Mouse (Mus musculus) kidney, adult 10 weeks (tissue): Measurements from ENCODE around the gene Gm10778. TPM values are rescaled to one million over a fixed set of nuclear protein-coding genes. Genes with fewer than 3 reads are reported as not detected.

Source experiments
- polyA plus RNA-seq: library from polyadenylated mRNA; stranded (reverse); fragments of 350-450 nt; fragmentation: Illumina TruSeq; extraction: RNeasy Lipid Tissue Mini Kit (QIAGEN cat#74804); gene quantifications from one replicate; pipeline ENCODE4 v1.2.3, GENCODE M21; 2014; ENCODE audit warnings: low read depth, low replicate concordance

The Gm10778 gene
- 13.7 TPM for polyA plus RNA-seq

GRCm38 (mm10) chr10:81648803-81649775 is at the start of gene Gm10778:
Gene Gm10778 (plus strand): TSS chr10:81649059.

GRCm38 (mm10) chr10:81600738-81601203 is 48.1 kb upstream of the Gm10778 start, which contains the start of gene Tle6:
Gene Tle6 (minus strand): TSS chr10:81601073.

GRCm38 (mm10) chr10:81605974-81606751 is 42.7 kb upstream of the Gm10778 start, which contains the start of gene BC025920:
Gene BC025920 (plus strand): TSS chr10:81606270.

GRCm38 (mm10) chr10:81626994-81627835 is 21.6 kb upstream of the Gm10778 start, which contains the start of gene Sirt6:
Gene Sirt6 (minus strand): TSS chr10:81627797.

GRCm38 (mm10) chr10:81628390-81628789 is 20.5 kb upstream of the Gm10778 start, which contains the start of gene Ankrd24:
Gene Ankrd24 (plus strand): TSS chr10:81628540.

GRCm38 (mm10) chr10:81704531-81705301 is 55.9 kb downstream of the Gm10778 start, which contains the start of gene Zfp433:
Gene Zfp433 (plus strand): TSS chr10:81704825.

Other genes with a start within 250 kb of the Gm10778 start
- gene Nfic, start 193.4 kb upstream of the Gm10778 start, polyA plus RNA-seq: 11.8 TPM
- gene Celf5, start 166.3 kb upstream of the Gm10778 start, polyA plus RNA-seq: not detected
- gene Ncln, start 152.7 kb upstream of the Gm10778 start, polyA plus RNA-seq: 0.53 TPM
- not detected for gene S1pr4, start 148.9 kb upstream of the Gm10778 start, polyA plus RNA-seq
- not detected for gene Gna15, start 124.8 kb upstream of the Gm10778 start, polyA plus RNA-seq
- 2.5 TPM for gene Gna11, start 103.9 kb upstream of the Gm10778 start, polyA plus RNA-seq
- 18.4 TPM for gene Aes, start 89.6 kb upstream of the Gm10778 start, polyA plus RNA-seq
- gene Tle2, start 74.5 kb upstream of the Gm10778 start, polyA plus RNA-seq: 6.3 TPM
- gene Tle6, start 48.0 kb upstream of the Gm10778 start, polyA plus RNA-seq: 0.73 TPM
- gene BC025920, start 42.8 kb upstream of the Gm10778 start, polyA plus RNA-seq: 2.3 TPM
- not detected for gene Sirt6, start 21.3 kb upstream of the Gm10778 start, polyA plus RNA-seq
- 2.0 TPM for gene Ankrd24, start 20.5 kb upstream of the Gm10778 start, polyA plus RNA-seq
- gene Zfp433, start 55.8 kb downstream of the Gm10778 start, polyA plus RNA-seq: 19.9 TPM
- gene Gm3055, start 122.1 kb downstream of the Gm10778 start, polyA plus RNA-seq: 13.5 TPM
- gene Gm4767, start 163.1 kb downstream of the Gm10778 start, polyA plus RNA-seq: 4.2 TPM
- gene Gm32687, start 214.9 kb downstream of the Gm10778 start, polyA plus RNA-seq: 9.0 TPM